Mouse (Mus musculus) central nervous system, embryonic 14 days (tissue): ENCODE measurements around the gene Ctso. TPM values are rescaled to one million over a fixed set of nuclear protein-coding genes. Genes with fewer than 3 reads are reported as not detected.

ENCODE experiments used
- polyA plus RNA-seq: library from polyadenylated mRNA; depleted of rRNA; stranded (reverse); fragments of >200 nt; gene quantifications from 2 replicates; pipeline ENCODE4 v1.2.3, GENCODE M21; 2012; rRNA removed

The Ctso gene
- 5.0 and 5.3 TPM in 2 replicates for polyA plus RNA-seq

GRCm38 (mm10) chr3:81932141-81933101 lies at the start of gene Ctso:
Gene Ctso, plus strand, starts transcription at chr3:81932601.

GRCm38 (mm10) chr3:81976102-81976501 lies 43.7 kb downstream of the Ctso start, which contains the start of gene Tdo2:
Gene Tdo2, minus strand, starts transcription at chr3:81976202.

GRCm38 (mm10) chr3:81981990-81982389 lies 49.6 kb downstream of the Ctso start, which contains the start of gene Asic5:
Gene Asic5, plus strand, starts transcription at chr3:81982290.

Other genes starting within 250 kb of the Ctso start
- gene Tdo2, start 43.6 kb downstream of the Ctso start, polyA plus RNA-seq: 0.23 and 0.65 TPM in 2 replicates
- not detected in 2 replicates for gene Asic5, start 49.7 kb downstream of the Ctso start, polyA plus RNA-seq
- gene Gucy1b1, start 142.1 kb downstream of the Ctso start, polyA plus RNA-seq: 21.6 and 24.1 TPM in 2 replicates
- 10.8 and 13.8 TPM in 2 replicates for gene Gucy1a1, start 213.2 kb downstream of the Ctso start, polyA plus RNA-seq